Mouse (Mus musculus) embryonic fibroblast, embryonic 13.5 days (primary cell): ENCODE data around the gene Gm5431. TPM values are rescaled to one million over a fixed set of nuclear protein-coding genes. Genes with fewer than 3 reads are reported as not detected.
"Not testable (repeated sequence)": the region's sequence is repeated elsewhere in the genome, so short reads cannot be mapped to it uniquely, and the experiment has no call there.

ENCODE experiments used
- H3K27ac ChIP-seq: 2 replicates; pipeline ENCODE4 v1.5.1; 2012; ENCODE audit warnings: low read length, control low read depth, inconsistent platforms; ENCODE audit not compliant: insufficient read depth
- H3K4me1 ChIP-seq: 2 replicates; pipeline ENCODE4 v1.6.1; 2011; ENCODE audit warnings: low read length; ENCODE audit not compliant: control insufficient read depth, insufficient read depth
- H3K4me3 ChIP-seq: 2 replicates; pipeline ENCODE4 v1.5.1; 2011; ENCODE audit warnings: mild to moderate bottlenecking, control low read depth, low read length; ENCODE audit not compliant: insufficient read depth
- CTCF ChIP-seq: IDR thresholded peaks from 2 replicates; pipeline ENCODE4 v1.5.1; 2011; ENCODE audit warnings: mild to moderate bottlenecking, control low read depth, low read length, moderate library complexity, borderline replicate concordance; ENCODE audit not compliant: insufficient read depth
- POLR2A ChIP-seq: IDR thresholded peaks from 2 replicates; pipeline ENCODE4 v1.6.1; 2011; ENCODE audit warnings: low read depth, mild to moderate bottlenecking, control low read depth, low read length, moderate library complexity
- polyA plus RNA-seq: library from polyadenylated mRNA; stranded (reverse); fragments of >200 nt; gene quantifications from 2 replicates; pipeline ENCODE4 v1.2.4, GENCODE M21; 2011; ENCODE audit warnings: low read depth; ENCODE audit not compliant: missing spikeins, insufficient read length

Gene Gm5431
- polyA plus RNA-seq, result not detected in 2 replicates

- TF ChIP-seq CTCF (no peak), POLR2A (no peak)
- Histone ChIP-seq H3K4me3 (no peak within 1 kb of the TSS), H3K4me1 (peaks cover 3% of the 10 kb centered on the region), H3K27ac (no peak within 1 kb of the TSS)
Measured at GRCm38 (mm10) chr11:48902021-48902420, at the start of gene Gm5431. Gene Gm5431, minus strand, starts transcription at chr11:48902214.

DNA sequence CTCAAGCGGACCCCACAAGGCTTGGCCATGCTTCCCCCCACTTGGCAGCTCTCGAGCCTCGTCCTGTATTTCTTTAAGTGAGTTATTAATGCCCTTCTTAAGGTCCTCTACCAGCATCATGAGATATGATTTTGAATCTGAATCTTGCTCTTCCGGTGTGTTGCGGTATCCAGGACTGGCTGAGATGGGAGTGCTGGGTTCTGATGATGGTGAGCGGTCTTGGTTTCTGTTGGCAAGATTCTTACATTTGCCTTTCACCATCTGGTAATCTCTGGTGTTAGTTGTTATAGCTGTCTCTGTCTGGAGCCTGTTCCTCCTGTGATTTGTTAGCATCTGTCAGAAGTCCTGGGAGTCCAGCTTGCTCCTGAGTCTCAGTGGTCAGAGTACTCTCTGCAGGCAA, 44.1 kb upstream of the Gm5431 start, which contains the start of gene Psme2b:
Psme2b (minus strand) TSS at position 101 of the 400 bp plus-strand sequence.
- H3K27ac ChIP-seq, H3K4me1 ChIP-seq, H3K4me3 ChIP-seq: not testable (repeated sequence)

GRCm38 (mm10) chr11:48939286-48939685, 37.3 kb upstream of the Gm5431 start:
- H3K4me1 ChIP-seq, H3K27ac ChIP-seq, H3K4me3 ChIP-seq: not testable (repeated sequence)

- not testable (repeated sequence) for H3K4me3 ChIP-seq, H3K27ac ChIP-seq, H3K4me1 ChIP-seq
Measured at GRCm38 (mm10) chr11:48935291-48935690, 33.3 kb upstream of the Gm5431 start.

- not testable (repeated sequence) for H3K27ac ChIP-seq, H3K4me3 ChIP-seq, H3K4me1 ChIP-seq
Measured at GRCm38 (mm10) chr11:48933923-48934322, 31.9 kb upstream of the Gm5431 start.

DNA sequence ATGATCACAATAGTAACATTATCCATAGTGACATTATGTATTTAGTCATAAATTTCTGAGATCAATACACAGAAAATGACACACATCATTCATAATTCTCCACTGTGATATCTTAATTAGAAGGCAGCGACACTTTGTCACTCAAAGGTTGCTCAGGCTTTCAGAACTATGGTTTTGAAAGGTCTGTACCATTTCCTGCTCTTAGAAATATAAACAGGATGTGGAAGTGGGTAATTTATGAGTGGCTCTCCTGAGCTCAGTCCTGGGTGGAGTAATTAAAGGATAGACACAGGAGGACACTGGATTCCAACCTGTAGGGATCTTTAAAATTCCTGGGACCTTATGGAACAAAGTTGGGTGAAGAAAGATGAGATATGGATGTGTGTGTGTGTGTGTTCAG, 31.4 kb upstream of the Gm5431 start:
- H3K27ac ChIP-seq, H3K4me1 ChIP-seq, H3K4me3 ChIP-seq: not testable (repeated sequence)

DNA sequence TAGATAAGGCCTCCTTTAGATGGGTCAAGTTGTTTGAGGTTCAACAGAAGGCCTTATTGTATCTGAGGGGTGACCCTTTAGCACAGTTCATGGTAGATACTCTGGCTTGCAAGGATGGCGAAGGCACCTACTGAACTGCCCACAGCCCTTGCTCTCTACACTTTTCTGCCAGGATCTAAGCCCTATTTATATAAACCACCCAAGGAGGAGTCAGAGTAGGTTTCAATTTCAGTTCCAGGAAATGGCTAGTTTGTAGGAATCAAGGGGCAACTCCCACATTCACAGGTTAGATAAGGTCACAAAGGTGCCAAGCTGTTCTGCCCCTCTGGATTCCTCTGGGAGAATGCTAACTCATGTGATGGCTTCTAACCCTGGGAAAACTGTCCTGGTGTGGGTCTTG, 26.1 kb upstream of the Gm5431 start:
- not testable (repeated sequence) for H3K4me3 ChIP-seq, H3K4me1 ChIP-seq

GRCm38 (mm10) chr11:48926437-48926836, 24.4 kb upstream of the Gm5431 start:
- not testable (repeated sequence) for H3K27ac ChIP-seq, H3K4me1 ChIP-seq, H3K4me3 ChIP-seq

More for the DNA sequence above, 26.1 kb upstream of the Gm5431 start:
- H3K27ac ChIP-seq, result not testable (repeated sequence)

DNA sequence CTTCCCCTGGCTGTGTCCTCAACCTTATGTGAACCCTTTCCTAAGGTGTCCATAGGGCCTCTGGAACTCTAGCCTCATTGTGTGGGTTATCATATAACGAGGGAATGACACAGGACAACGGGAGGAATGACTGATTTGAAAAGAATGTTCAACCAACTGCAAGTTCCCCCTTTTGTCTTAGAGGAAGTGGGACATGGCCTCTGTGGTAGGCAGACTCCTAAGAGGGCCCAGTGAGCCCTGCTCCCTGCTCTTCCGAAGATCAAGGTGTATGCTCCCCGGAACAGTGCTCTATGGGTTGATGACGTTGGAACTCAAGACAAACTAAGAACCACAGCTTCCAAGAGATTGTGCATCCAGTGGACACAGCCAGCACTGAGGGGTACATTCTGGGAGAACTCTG, 21.8 kb upstream of the Gm5431 start:
- not testable (repeated sequence) for H3K4me1 ChIP-seq, H3K4me3 ChIP-seq, H3K27ac ChIP-seq

GRCm38 (mm10) chr11:48918380-48918779, 16.4 kb upstream of the Gm5431 start:
- H3K4me3 ChIP-seq, result no peak overlapping the region
- TF ChIP-seq POLR2A (no peak), CTCF (no peak)
- H3K27ac ChIP-seq, result no peak overlapping the region
- H3K4me1 ChIP-seq, result no peaks in the 10 kb centered on the region; the same call in 1 of the 2 replicates

- Histone ChIP-seq H3K27ac (no peak overlapping the region), H3K4me3 (no peak overlapping the region), H3K4me1 (no peaks in the 10 kb centered on the region)
- TF ChIP-seq CTCF (no peak), POLR2A (no peak)
Measured at GRCm38 (mm10) chr11:48913611-48914010, 11.6 kb upstream of the Gm5431 start.

- H3K27ac ChIP-seq, result no peak overlapping the region
- no peaks in the 10 kb centered on the region for H3K4me1 ChIP-seq
- no peak overlapping the region for H3K4me3 ChIP-seq
- TF ChIP-seq POLR2A, result no peak
- TF ChIP-seq CTCF, result no peak
Measured at GRCm38 (mm10) chr11:48908459-48908858, 6.4 kb upstream of the Gm5431 start.

GRCm38 (mm10) chr11:48901567-48901930, 465 bp downstream of the Gm5431 start:
- H3K4me1 ChIP-seq, H3K27ac ChIP-seq, H3K4me3 ChIP-seq: not testable (repeated sequence)

DNA sequence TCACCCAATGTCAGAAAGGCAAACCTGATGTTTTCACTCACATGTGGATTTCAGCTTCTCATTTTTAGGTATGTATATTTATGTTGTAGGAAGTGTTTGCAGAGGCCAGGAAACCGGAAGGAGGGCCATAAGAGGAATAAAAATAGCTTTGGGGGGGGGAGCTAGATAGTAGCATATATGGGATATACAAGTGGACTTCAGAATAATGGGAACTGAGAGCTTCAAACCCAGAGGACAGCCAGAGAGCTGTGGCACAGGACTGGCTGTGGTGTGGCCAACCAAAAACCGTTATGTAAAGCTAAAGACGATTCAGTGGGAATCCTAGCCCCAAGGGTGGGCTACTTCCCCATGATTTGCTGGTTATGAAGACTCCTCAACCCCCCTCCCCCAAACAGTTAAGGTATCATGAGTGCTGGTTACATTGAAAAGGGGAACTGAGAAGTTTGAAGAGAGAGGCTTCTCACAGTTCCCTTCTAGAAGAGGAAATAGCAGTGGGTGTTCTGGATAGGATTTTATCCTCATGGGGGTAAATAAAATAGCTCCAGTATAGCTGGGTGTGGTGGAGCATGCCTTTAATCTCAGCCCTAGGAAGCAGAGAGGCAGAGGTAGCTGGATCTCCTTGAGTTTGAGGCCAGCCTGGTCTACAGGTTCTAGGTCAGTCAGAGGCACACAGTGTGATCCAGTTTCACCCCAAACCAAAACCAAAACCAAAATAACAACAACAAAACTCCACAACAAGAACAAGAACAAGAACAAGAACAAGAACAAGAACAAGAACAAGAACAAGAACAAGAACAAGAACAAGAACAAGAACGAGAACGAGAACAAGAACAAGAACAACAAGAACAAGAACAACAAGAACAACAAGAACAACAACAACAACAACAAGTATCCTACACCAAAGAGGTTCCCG, 1.1 kb downstream of the Gm5431 start:
- not testable (repeated sequence) for H3K27ac ChIP-seq, H3K4me1 ChIP-seq, H3K4me3 ChIP-seq
